In the genomic region with DNA sequence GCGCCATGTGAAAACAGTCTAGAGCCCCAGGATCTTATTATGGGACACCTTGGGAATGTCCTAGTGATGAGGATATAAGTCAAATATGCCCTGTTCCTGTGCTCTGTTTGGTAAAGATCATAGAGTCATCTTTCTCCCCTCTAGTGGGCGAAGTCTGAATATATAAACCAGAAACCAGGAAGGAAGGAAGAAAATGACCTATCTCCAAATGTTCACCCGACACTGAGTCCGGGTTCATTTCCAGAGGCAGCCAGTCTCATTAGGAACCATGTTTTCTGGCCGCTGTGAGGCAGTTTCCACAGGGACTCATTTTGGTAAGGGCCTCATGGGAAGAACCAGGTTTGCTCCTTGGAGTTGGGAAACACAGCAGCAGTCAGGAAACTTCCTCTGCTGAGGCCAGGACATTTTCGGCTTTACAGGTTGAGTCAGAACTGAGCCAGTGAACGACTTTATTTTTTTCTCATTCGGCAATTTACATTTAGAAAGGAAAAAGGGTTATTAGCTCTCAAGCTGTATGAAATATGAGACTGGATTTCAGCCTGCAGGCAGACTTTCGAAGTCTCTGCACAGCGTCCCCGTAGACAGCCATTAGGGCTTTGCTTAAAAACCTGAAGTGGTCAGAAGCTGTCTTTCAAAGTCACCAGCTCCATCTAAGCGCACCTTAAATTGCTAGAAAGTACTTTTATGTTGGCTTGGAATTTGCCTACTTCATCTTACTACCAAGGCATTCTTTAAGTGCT, we compare ENCODE assay signal across 19 mouse cellular contexts.
DNase-seq lines count a peak whose midpoint lies in the region; ATAC-seq and TF ChIP-seq lines count a peak whose summit lies in the region.
"Had no signal": no experiment of that assay in that cellular context is flagged by ENCODE, and none has a peak within 500 bp of the region (broad histone marks: within the 10 kb centered on the region; RNA-seq: fewer than 3 reads in every experiment).

No protein-coding gene starts in this region.

- no peaks in the 10 kb centered on the region for H3K36me3 ChIP-seq in hindbrain, embryonic 13.5 days
- no peaks in the 10 kb centered on the region for H3K36me3 ChIP-seq in hindbrain, embryonic 16.5 days (ENCODE audit: control insufficient read depth, insufficient read depth, low read length)
- no peaks in the 10 kb centered on the region for H3K36me3 ChIP-seq in lung, embryonic 14.5 days (ENCODE audit: insufficient read depth)
- H3K36me3 ChIP-seq in limb, embryonic 15.5 days = no peaks in the 10 kb centered on the region
- H3K36me3 ChIP-seq: forebrain, embryonic 12.5 days; heart, embryonic 12.5 days; midbrain, embryonic 15.5 days; stomach, embryonic 15.5 days had no signal

- H3K4me3 ChIP-seq in hindbrain, embryonic 13.5 days = no peak overlapping the region
- no peak overlapping the region for H3K4me3 ChIP-seq in hindbrain, embryonic 16.5 days (ENCODE audit: low read length)
- H3K4me3 ChIP-seq in lung, embryonic 14.5 days (ENCODE audit: low read depth, low read length) = no peak overlapping the region
- no peak overlapping the region for H3K4me3 ChIP-seq in limb, embryonic 15.5 days
- H3K4me3 ChIP-seq: forebrain, embryonic 12.5 days; heart, embryonic 12.5 days; midbrain, embryonic 15.5 days; stomach, embryonic 15.5 days had no signal

- peaks cover 36% of the 10 kb centered on the region for H3K4me1 ChIP-seq in hindbrain, embryonic 13.5 days (replicated peaks)
- peaks cover 15% of the 10 kb centered on the region for H3K4me1 ChIP-seq in hindbrain, embryonic 16.5 days (ENCODE audit: control insufficient read depth, insufficient read depth, low read depth, low read length)
- H3K4me1 ChIP-seq in lung, embryonic 14.5 days (ENCODE audit: insufficient read depth) = no peaks in the 10 kb centered on the region; the same call in 1 of the 2 replicates
- H3K4me1 ChIP-seq in limb, embryonic 15.5 days = peaks cover 18% of the 10 kb centered on the region

- WGBS in hindbrain, embryonic 13.5 days = 75% methylated on average over 12 of the region's 12 CpGs
- 75% methylated on average over 12 of the region's 12 CpGs for WGBS in hindbrain, embryonic 16.5 days
- WGBS in lung, embryonic 14.5 days = 62% methylated on average over 12 of the region's 12 CpGs
- WGBS in limb, embryonic 15.5 days = 40% methylated on average over 12 of the region's 12 CpGs

- H3K27me3 ChIP-seq in hindbrain, embryonic 13.5 days = peaks cover 10% of the 10 kb centered on the region; the same call in 1 of the 2 replicates
- H3K27me3 ChIP-seq in hindbrain, embryonic 16.5 days (replicated peaks; ENCODE audit: control insufficient read depth, insufficient read depth, low read length) = peaks cover 2% of the 10 kb centered on the region; the same call in 1 of the 2 replicates
- no peaks in the 10 kb centered on the region for H3K27me3 ChIP-seq in lung, embryonic 14.5 days (ENCODE audit: insufficient read depth, low read length)
- no peaks in the 10 kb centered on the region for H3K27me3 ChIP-seq in Patski
- H3K27me3 ChIP-seq in limb, embryonic 15.5 days = no peaks in the 10 kb centered on the region
- H3K27me3 ChIP-seq: forebrain, embryonic 12.5 days; heart, embryonic 12.5 days; midbrain, embryonic 15.5 days had no signal

- no peak overlapping the region for H3K9ac ChIP-seq in hindbrain, embryonic 13.5 days
- no peak overlapping the region for H3K9ac ChIP-seq in hindbrain, embryonic 16.5 days (ENCODE audit: low read depth, low read length)
- H3K9ac ChIP-seq in lung, embryonic 14.5 days = no peak overlapping the region
- no peak overlapping the region for H3K9ac ChIP-seq in limb, embryonic 15.5 days
- H3K9ac ChIP-seq: forebrain, embryonic 12.5 days; heart, embryonic 12.5 days; midbrain, embryonic 15.5 days; stomach, embryonic 15.5 days had no signal

- in situ Hi-C loops in Patski (cut with MboI; ENCODE audit: low pct_unique_long_range_greater_than_20kb) = loop anchor here (5.0 to 10.0 kb wide), 2 partner anchors 222 to 444 kb away; no protein-coding TSS in a partner anchor

- POLR2A ChIA-PET in Patski (lab: Charles Lee) = interaction anchor here (0.6 kb wide), 2 partner anchors 313 to 315 kb away, joined by 3 read pairs; no protein-coding TSS in a partner anchor

- CTCF ChIA-PET in Patski (lab: Charles Lee) = interaction anchor here (1.1 to 9.3 kb wide), 4 partner anchors 11 to 156 kb away, joined by 3 to 107 read pairs (median 10); no protein-coding TSS in a partner anchor

- peak; percentile 21; the same call in 1 of the 2 replicates for TF ChIP-seq CTCF in lung, embryonic 14.5 days (IDR thresholded peaks at IDR 0.05; ENCODE audit: low read depth)
- TF ChIP-seq CTCF in Patski (IDR thresholded peaks at IDR 0.05) = peak; percentile 17

- DNase-seq in lung, embryonic 14.5 days = no peak
- no peak for DNase-seq in lung, adult 18-20 months
- no peak for DNase-seq in Patski (ENCODE audit: low read depth, low spot score)
- DNase-seq in right cerebral cortex, adult 18-20 months = no peak
- DNase-seq in cerebellum, adult 9-10 months = no peak
- DNase-seq: adrenal gland, adult 8-10 months; cerebellum, adult 11 months; cerebellum, postnatal 25 days; kidney, adult 9 months; layer of hippocampus, postnatal 36 days; lung, postnatal 4 days; spleen, adult 18-20 months had no signal

- peak overlapping the region; percentile 40; the same call in 1 of the 2 replicates for H3K27ac ChIP-seq in hindbrain, embryonic 13.5 days
- H3K27ac ChIP-seq in hindbrain, embryonic 16.5 days (ENCODE audit: low read depth, low read length) = no peak overlapping the region
- H3K27ac ChIP-seq in lung, embryonic 14.5 days (ENCODE audit: low read depth) = 0 out of 2 replicates have a peak overlapping the region, but pooled peaks have one; percentile 1
- H3K27ac ChIP-seq in limb, embryonic 15.5 days = no peak overlapping the region
- H3K27ac ChIP-seq: forebrain, embryonic 12.5 days; midbrain, embryonic 15.5 days; stomach, embryonic 15.5 days had no signal

- no peaks in the 10 kb centered on the region for H3K9me3 ChIP-seq in hindbrain, embryonic 13.5 days
- H3K9me3 ChIP-seq in hindbrain, embryonic 16.5 days (ENCODE audit: control insufficient read depth, low read length) = no peaks in the 10 kb centered on the region
- no peaks in the 10 kb centered on the region for H3K9me3 ChIP-seq in lung, embryonic 14.5 days (ENCODE audit: low read depth, low read length)
- H3K9me3 ChIP-seq in limb, embryonic 15.5 days = no peaks in the 10 kb centered on the region
- H3K9me3 ChIP-seq: forebrain, embryonic 12.5 days; heart, embryonic 12.5 days; midbrain, embryonic 15.5 days; stomach, embryonic 15.5 days had no signal

- no peak for ATAC-seq in hindbrain, embryonic 13.5 days (ENCODE audit: low FRiP score)
- ATAC-seq in hindbrain, embryonic 16.5 days = no peak
- ATAC-seq in lung, embryonic 14.5 days (ENCODE audit: insufficient read depth) = no peak
- no peak for ATAC-seq in Patski
- no peak for ATAC-seq in limb, embryonic 15.5 days (ENCODE audit: insufficient number of reproducible peaks, low FRiP score, low TSS enrichment, low read depth)
- ATAC-seq: midbrain, embryonic 15.5 days had no signal

- H3K4me2 ChIP-seq in hindbrain, embryonic 13.5 days = no peak overlapping the region
- H3K4me2 ChIP-seq in hindbrain, embryonic 16.5 days (ENCODE audit: low read length) = no peak overlapping the region
- H3K4me2 ChIP-seq in lung, embryonic 14.5 days = no peak overlapping the region
- H3K4me2 ChIP-seq in limb, embryonic 15.5 days = peak overlapping the region; percentile 4; the same call in 1 of the 2 replicates
- H3K4me2 ChIP-seq: forebrain, embryonic 12.5 days; heart, embryonic 12.5 days; midbrain, embryonic 15.5 days; stomach, embryonic 15.5 days had no signal

Comparison
In these comparisons a context has a peak if more than half of its experiments do, and no peak if none do; other contexts are left out.
1. H3K27ac ChIP-seq: peak in hindbrain, embryonic 13.5 days (single experiment) and lung, embryonic 14.5 days (single experiment); none in hindbrain, embryonic 16.5 days (single experiment) and limb, embryonic 15.5 days (single experiment).